Mouse (Mus musculus) heart, adult 2 months (tissue): Measurements from ENCODE around the gene Tmem104.

Experiments
- CTCF ChIP-seq: fragments of 200-600 bp; IDR thresholded peaks from 2 replicates; pipeline ENCODE4 v1.8.1; 2022; ENCODE audit warnings: antibody characterized with exemption, mild to moderate bottlenecking, moderate library complexity
- EP300 ChIP-seq: fragments of 200-500 bp; IDR thresholded peaks from 2 replicates; pipeline ENCODE4 v1.6.1; 2011; ENCODE audit warnings: low read depth, low read length, control low read depth; ENCODE audit not compliant: insufficient read depth

DNA sequence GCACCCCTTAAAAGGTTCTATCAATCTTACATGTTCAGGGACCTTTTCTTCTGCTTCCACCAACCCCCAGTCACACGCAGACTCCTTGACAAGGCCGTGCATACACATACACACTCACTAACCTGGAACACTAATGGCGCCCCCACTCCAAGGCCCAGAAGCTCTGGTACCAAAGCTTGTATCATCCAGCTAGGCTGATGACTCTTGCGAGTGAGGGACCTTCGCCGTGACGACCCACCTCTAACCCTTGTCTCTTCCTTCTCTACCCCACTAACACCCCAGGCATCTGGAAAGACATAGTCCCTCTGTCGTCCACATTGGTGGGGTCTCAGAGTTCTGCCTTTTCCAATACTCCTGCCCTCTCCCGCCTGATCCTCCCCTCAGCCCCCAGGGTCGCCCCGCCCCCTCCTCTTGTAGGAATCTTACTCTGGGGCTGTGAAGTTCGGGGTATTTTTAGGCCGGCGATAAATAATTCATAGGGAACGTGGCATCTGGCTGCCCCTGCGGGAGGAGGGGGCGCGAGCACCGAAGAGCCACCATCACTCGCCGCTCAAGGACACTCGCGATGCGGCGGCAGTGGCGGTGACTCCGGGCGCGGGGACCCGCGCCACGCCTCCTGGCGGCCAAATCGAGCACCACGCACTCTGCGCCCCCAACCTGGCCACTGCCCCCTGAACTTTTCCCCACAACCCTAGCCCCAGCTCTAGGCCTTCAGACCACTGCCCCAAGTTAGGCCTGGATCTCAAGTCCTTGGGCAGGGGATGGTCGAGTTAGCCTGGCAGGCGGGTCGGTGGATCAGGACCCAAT lies 77.8 kb downstream of the Tmem104 start:
- TF ChIP-seq EP300 (no peak), CTCF (peak; percentile 70)
